In the genomic region with DNA sequence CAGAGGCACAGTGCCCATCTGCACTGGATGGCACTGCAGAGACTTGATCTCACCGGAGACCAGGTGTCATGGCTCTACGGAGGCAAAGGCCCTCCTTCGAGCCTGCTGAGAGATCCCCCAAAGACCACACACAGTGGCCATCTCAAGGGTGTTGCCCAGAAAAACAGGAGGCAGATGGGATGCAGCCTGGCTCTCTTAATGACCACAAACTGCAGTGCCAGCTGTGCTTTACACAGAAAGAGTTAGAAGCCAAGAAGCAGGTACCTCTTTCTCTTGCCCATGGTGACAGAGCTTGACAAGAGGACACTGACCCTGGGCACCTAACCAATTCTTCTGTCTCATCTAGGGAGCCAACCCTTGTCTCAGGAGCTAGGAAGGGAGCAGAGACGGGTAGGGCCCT, we compare ENCODE assay signal across 16 mouse cellular contexts. TPM values are rescaled to one million over a fixed set of nuclear protein-coding genes. Genes with fewer than 3 reads are reported as not detected.
DNase-seq lines count a peak whose midpoint lies in the region; ATAC-seq and TF ChIP-seq lines count a peak whose summit lies in the region.
"Had no signal": no experiment of that assay in that cellular context is flagged by ENCODE, and none has a peak within 500 bp of the region (broad histone marks: within the 10 kb centered on the region; RNA-seq: fewer than 3 reads in every experiment).

No protein-coding gene starts in this region.

- H3K36me3 ChIP-seq in liver, embryonic 13.5 days: peaks cover 86% of the 10 kb centered on the region
- H3K36me3 ChIP-seq in liver, postnatal 0 days (replicated peaks; ENCODE audit: insufficient read depth, low read length): peaks cover 43% of the 10 kb centered on the region
- H3K36me3 ChIP-seq in hindbrain, embryonic 11.5 days (ENCODE audit: control insufficient read depth, insufficient read depth, low read length): peaks cover 6% of the 10 kb centered on the region; the same call in 1 of the 2 replicates
- peaks cover 81% of the 10 kb centered on the region for H3K36me3 ChIP-seq in midbrain, embryonic 10.5 days
- H3K36me3 ChIP-seq in neural tube, embryonic 15.5 days: peaks cover 28% of the 10 kb centered on the region; the same call in 1 of the 2 replicates

- no peaks in the 10 kb centered on the region for H3K9me3 ChIP-seq in liver, embryonic 13.5 days (replicated peaks)
- no peaks in the 10 kb centered on the region for H3K9me3 ChIP-seq in liver, postnatal 0 days (ENCODE audit: low read length)
- H3K9me3 ChIP-seq in hindbrain, embryonic 11.5 days (ENCODE audit: control insufficient read depth, low read length): no peaks in the 10 kb centered on the region
- H3K9me3 ChIP-seq in midbrain, embryonic 10.5 days (replicated peaks): no peaks in the 10 kb centered on the region
- no peaks in the 10 kb centered on the region for H3K9me3 ChIP-seq in neural tube, embryonic 15.5 days (replicated peaks)
- H3K9me3 ChIP-seq: embryonic facial prominence, embryonic 15.5 days; lung, embryonic 15.5 days had no signal

- TF ChIP-seq EP300 in liver, postnatal 0 days (IDR thresholded peaks at IDR 0.05; ENCODE audit: low read depth): no peak

- no peak for TF ChIP-seq CTCF in liver, postnatal 0 days (IDR thresholded peaks at IDR 0.05; ENCODE audit: low read depth)

- no peak overlapping the region for H3K4me3 ChIP-seq in liver, embryonic 13.5 days (replicated peaks)
- H3K4me3 ChIP-seq in liver, postnatal 0 days (ENCODE audit: low read depth, low read length): no peak overlapping the region
- H3K4me3 ChIP-seq in hindbrain, embryonic 11.5 days (ENCODE audit: low read depth, low read length): no peak overlapping the region
- peak overlapping the region; percentile 33 for H3K4me3 ChIP-seq in midbrain, embryonic 10.5 days
- H3K4me3 ChIP-seq in neural tube, embryonic 15.5 days (replicated peaks): no peak overlapping the region
- H3K4me3 ChIP-seq: embryonic facial prominence, embryonic 15.5 days; lung, embryonic 15.5 days had no signal

- H3K4me1 ChIP-seq in liver, embryonic 13.5 days (replicated peaks): peaks cover 40% of the 10 kb centered on the region
- H3K4me1 ChIP-seq in liver, postnatal 0 days (ENCODE audit: insufficient read depth): peaks cover 9% of the 10 kb centered on the region
- H3K4me1 ChIP-seq in hindbrain, embryonic 11.5 days (replicated peaks; ENCODE audit: control insufficient read depth, insufficient read depth, low read length): peaks cover 13% of the 10 kb centered on the region
- peaks cover 96% of the 10 kb centered on the region for H3K4me1 ChIP-seq in midbrain, embryonic 10.5 days
- peaks cover 71% of the 10 kb centered on the region for H3K4me1 ChIP-seq in neural tube, embryonic 15.5 days

- 0 out of 2 replicates have a peak overlapping the region, but pooled peaks have one; percentile 7 for H3K9ac ChIP-seq in liver, embryonic 13.5 days
- no peak overlapping the region for H3K9ac ChIP-seq in liver, postnatal 0 days (replicated peaks)
- H3K9ac ChIP-seq in hindbrain, embryonic 11.5 days (ENCODE audit: low read depth, low read length): no peak overlapping the region
- 0 out of 2 replicates have a peak overlapping the region, but pooled peaks have one; percentile 14 for H3K9ac ChIP-seq in neural tube, embryonic 15.5 days (replicated peaks)
- H3K9ac ChIP-seq: embryonic facial prominence, embryonic 15.5 days; lung, embryonic 15.5 days had no signal

- DNase-seq in liver, embryonic 13.5 days: no peak
- no peak for DNase-seq in liver, postnatal 0 days
- no peak for DNase-seq in hindbrain, embryonic 11.5 days (ENCODE audit: low spot score)
- no peak for DNase-seq in midbrain, embryonic 10.5 days (ENCODE audit: low spot score)
- no peak for DNase-seq in right cerebral cortex, postnatal 14 days
- DNase-seq in cerebellum, postnatal 10 days: no peak
- DNase-seq: adrenal gland, adult 2 months; cerebellum, adult 9-10 months; kidney, postnatal 10 days; layer of hippocampus, adult 9-11 months; spleen, adult 18-20 months; thymus, postnatal 4 days had no signal

- no peak overlapping the region for H3K4me2 ChIP-seq in liver, embryonic 13.5 days
- no peak overlapping the region for H3K4me2 ChIP-seq in liver, postnatal 0 days (ENCODE audit: low read depth, low read length)
- H3K4me2 ChIP-seq in hindbrain, embryonic 11.5 days (replicated peaks; ENCODE audit: low read depth, low read length): no peak overlapping the region
- H3K4me2 ChIP-seq in neural tube, embryonic 15.5 days: no peak overlapping the region
- H3K4me2 ChIP-seq: embryonic facial prominence, embryonic 15.5 days; lung, embryonic 15.5 days had no signal

- ATAC-seq in liver, embryonic 13.5 days (ENCODE audit: low read depth): no peak
- ATAC-seq in liver, postnatal 0 days: no peak
- ATAC-seq in hindbrain, embryonic 11.5 days (ENCODE audit: low FRiP score): no peak
- no peak for ATAC-seq in neural tube, embryonic 15.5 days (ENCODE audit: low FRiP score)

- 77% methylated on average over 4 of the region's 4 CpGs for WGBS in liver, embryonic 13.5 days (ENCODE audit: insufficient replicate concordance)
- WGBS in liver, postnatal 0 days (ENCODE audit: insufficient replicate concordance): 80% methylated on average over 4 of the region's 4 CpGs
- WGBS in hindbrain, embryonic 11.5 days: 43% methylated on average over 4 of the region's 4 CpGs
- 44% methylated on average over 4 of the region's 4 CpGs for WGBS in midbrain, embryonic 10.5 days
- 12% methylated on average over 4 of the region's 4 CpGs for WGBS in neural tube, embryonic 15.5 days

- peak overlapping the region; percentile 10; the same call in 1 of the 2 replicates for H3K27ac ChIP-seq in liver, embryonic 13.5 days
- H3K27ac ChIP-seq in liver, postnatal 0 days (ENCODE audit: low read depth): no peak overlapping the region
- H3K27ac ChIP-seq in hindbrain, embryonic 11.5 days (ENCODE audit: low read depth, low read length): peak overlapping the region; percentile 55
- H3K27ac ChIP-seq in midbrain, embryonic 10.5 days (replicated peaks): peak overlapping the region; percentile 79
- no peak overlapping the region for H3K27ac ChIP-seq in neural tube, embryonic 15.5 days (replicated peaks)
- H3K27ac ChIP-seq: stomach, postnatal 0 days had no signal

- H3K27me3 ChIP-seq in liver, embryonic 13.5 days: no peaks in the 10 kb centered on the region
- no peaks in the 10 kb centered on the region for H3K27me3 ChIP-seq in liver, postnatal 0 days (ENCODE audit: insufficient read depth, low read length)
- H3K27me3 ChIP-seq in hindbrain, embryonic 11.5 days (ENCODE audit: control insufficient read depth, insufficient read depth, low read length): no peaks in the 10 kb centered on the region
- H3K27me3 ChIP-seq in midbrain, embryonic 10.5 days (ENCODE audit: low read depth, poor library complexity, severe bottlenecking): peaks cover 77% of the 10 kb centered on the region
- H3K27me3 ChIP-seq in neural tube, embryonic 15.5 days (replicated peaks): 0 out of 2 replicates have a peak, but pooled peaks cover 7% of the 10 kb centered on the region
- H3K27me3 ChIP-seq: embryonic facial prominence, embryonic 15.5 days; lung, embryonic 15.5 days had no signal

RNA-seq across cellular contexts. Expression of gene Armh1, which starts 32.4 kb away (rescaled TPM):
- polyA plus RNA-seq in liver, embryonic 13.5 days (2015; fragmentation: Nextera tagmentation; extraction: Ambion mirVana): not detected in 2 replicates
- not detected in 2 replicates for polyA plus RNA-seq in liver, postnatal 0 days (2015; fragmentation: Nextera tagmentation; extraction: Ambion mirVana)
- polyA plus RNA-seq in hindbrain, embryonic 11.5 days (2014; fragmentation: Nextera tagmentation; extraction: Ambion mirVana): 0.53 TPM in 1 of 2 replicates, not detected in the other
- 0.22 and 0.36 TPM in 2 replicates for polyA plus RNA-seq in midbrain, embryonic 10.5 days (2016; fragmentation: Nextera tagmentation; extraction: Ambion mirVana)
- polyA plus RNA-seq in neural tube, embryonic 15.5 days (2015; fragmentation: Nextera tagmentation; extraction: Ambion mirVana): 1.4 and 1.5 TPM in 2 replicates

RNA-seq across cellular contexts. Expression of gene Tmem53, which starts 32.6 kb away (rescaled TPM):
- 3.5 and 3.6 TPM in 2 replicates for polyA plus RNA-seq in liver, embryonic 13.5 days (2015; fragmentation: Nextera tagmentation; extraction: Ambion mirVana)
- polyA plus RNA-seq in liver, postnatal 0 days (2015; fragmentation: Nextera tagmentation; extraction: Ambion mirVana): 48.6 and 57.1 TPM in 2 replicates
- 11.4 and 13.1 TPM in 2 replicates for polyA plus RNA-seq in hindbrain, embryonic 11.5 days (2014; fragmentation: Nextera tagmentation; extraction: Ambion mirVana)
- 8.2 and 8.7 TPM in 2 replicates for polyA plus RNA-seq in midbrain, embryonic 10.5 days (2016; fragmentation: Nextera tagmentation; extraction: Ambion mirVana)
- 6.3 and 8.7 TPM in 2 replicates for polyA plus RNA-seq in neural tube, embryonic 15.5 days (2015; fragmentation: Nextera tagmentation; extraction: Ambion mirVana)

Comparison
In these comparisons a context has a peak if more than half of its experiments do, and no peak if none do; other contexts are left out.
1. H3K27ac ChIP-seq: peak in liver, embryonic 13.5 days (single experiment), hindbrain, embryonic 11.5 days (single experiment) and midbrain, embryonic 10.5 days (single experiment); none in liver, postnatal 0 days (single experiment) and neural tube, embryonic 15.5 days (single experiment).
2. H3K9ac ChIP-seq: peak in liver, embryonic 13.5 days (single experiment) and neural tube, embryonic 15.5 days (single experiment); none in liver, postnatal 0 days (single experiment) and hindbrain, embryonic 11.5 days (single experiment).